Mouse (Mus musculus): ENCODE measurements around the gene Fam49a.

Fam49a gene

DNA sequence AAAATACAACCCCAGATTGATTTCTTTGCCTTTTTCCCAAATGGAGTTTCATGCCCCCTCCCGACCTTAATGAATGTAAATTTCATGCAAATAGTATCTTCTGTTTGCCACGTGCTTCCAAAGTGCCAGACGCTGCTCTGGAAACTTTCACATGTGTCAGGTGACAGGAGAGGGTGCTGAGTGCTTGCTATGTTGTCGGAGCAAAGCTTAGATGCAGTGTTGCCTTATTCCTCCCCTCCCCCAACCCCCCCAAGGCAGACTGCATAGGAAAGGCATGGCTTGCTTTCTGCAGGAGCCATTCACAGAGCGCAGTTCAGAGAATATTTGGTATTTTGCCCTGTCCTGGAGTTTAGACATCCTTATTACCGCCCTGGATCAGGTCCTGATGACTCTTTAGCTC is 12.2 kb downstream of the Fam49a start:
- DNase-seq = peak; percentile 38

- no peak for DNase-seq
Observed at GRCm38 (mm10) chr12:12275124-12275779, 13.3 kb downstream of the Fam49a start.

GRCm38 (mm10) chr12:12277741-12278463 is 16.0 kb downstream of the Fam49a start:
- no peak for DNase-seq

GRCm38 (mm10) chr12:12278464-12278872 is 16.5 kb downstream of the Fam49a start:
- DNase-seq = no peak

- DNase-seq = no peak
Observed at GRCm38 (mm10) chr12:12283702-12284288, 21.9 kb downstream of the Fam49a start.

- no peak for DNase-seq
Observed at GRCm38 (mm10) chr12:12284521-12284920, 22.6 kb downstream of the Fam49a start.

DNA sequence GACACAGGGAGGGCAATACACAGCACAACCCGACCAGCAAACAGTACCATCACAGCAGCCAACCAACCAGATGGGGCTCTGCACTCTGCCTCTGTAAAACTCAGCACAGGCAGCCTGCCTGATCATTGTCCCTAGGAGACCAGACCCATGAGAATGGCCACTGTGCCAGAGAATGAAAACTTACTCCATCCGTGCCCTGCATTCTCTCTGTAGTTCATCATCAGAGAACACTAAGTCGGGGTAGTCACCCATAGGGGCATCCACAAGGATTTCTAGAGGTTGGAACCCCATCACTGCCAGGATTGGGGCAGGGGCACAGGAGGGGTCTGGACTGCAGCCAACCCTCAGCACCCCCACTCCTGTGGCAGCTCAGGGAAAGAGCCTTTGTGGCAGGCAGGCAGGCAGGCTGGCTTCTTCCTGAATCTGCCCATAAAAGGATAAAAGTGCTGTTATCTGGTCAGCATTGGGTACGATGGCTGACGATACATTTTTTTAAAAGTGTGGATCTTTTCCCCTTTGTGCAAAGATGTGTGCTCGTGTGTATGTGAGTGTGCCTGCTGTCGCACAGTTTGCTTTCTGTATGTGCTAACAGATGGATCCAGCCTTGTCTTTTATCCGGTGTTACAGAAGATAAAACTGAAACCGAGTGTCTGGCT is 25.3 kb downstream of the Fam49a start:
- no peak for DNase-seq

- DNase-seq = no peak
Observed at GRCm38 (mm10) chr12:12287787-12288132, 25.8 kb downstream of the Fam49a start.

DNA sequence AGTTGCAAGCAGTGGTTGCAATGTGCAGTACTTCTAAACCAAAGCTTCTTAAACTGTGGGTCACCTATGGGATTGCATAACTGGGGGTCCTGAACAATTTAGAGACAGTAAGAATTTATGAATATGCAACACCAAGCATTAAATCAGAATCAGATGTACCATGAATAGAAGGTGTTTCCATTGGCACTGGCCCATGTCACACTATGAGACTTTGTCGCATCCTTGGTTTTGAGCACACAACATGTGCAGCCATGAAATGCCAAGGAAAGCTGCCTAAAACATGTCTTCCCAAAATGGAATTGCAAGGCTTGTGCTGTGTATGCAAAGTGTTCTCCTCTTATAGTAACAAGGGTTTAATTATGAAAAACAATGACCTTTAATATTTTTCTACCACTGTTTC is 26.6 kb downstream of the Fam49a start:
- no peak for DNase-seq

- DNase-seq = no peak
Observed at GRCm38 (mm10) chr12:12289636-12290035, 27.7 kb downstream of the Fam49a start.

DNA sequence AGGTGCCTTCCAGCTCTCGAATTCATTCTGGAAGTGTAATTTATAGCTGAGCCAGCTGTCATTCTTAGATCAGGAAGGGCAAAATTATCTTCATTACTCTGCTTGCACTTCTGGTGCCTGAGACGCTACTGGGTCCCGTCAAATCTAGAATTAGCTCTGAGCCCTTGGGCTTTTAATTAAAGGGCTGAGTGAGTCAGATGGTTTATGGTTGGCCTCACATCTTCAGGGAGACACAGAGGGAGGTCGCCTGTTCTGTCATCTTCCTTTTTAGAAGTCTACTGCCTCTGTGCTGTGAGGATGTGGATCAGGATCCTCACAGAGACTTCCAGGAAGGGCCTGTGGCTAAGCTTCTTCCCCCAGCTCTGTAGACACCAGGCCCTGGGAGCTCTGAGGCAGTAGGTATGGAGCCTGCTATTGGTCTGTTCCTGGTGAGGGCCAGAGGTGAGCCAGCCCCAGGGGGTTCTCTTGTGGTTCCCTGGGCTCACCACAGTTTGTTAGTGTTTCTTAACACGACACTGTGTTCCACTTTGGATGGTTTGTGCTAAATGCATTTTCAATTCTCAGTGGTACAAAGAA is 30.2 kb downstream of the Fam49a start:
- no peak for DNase-seq

DNA sequence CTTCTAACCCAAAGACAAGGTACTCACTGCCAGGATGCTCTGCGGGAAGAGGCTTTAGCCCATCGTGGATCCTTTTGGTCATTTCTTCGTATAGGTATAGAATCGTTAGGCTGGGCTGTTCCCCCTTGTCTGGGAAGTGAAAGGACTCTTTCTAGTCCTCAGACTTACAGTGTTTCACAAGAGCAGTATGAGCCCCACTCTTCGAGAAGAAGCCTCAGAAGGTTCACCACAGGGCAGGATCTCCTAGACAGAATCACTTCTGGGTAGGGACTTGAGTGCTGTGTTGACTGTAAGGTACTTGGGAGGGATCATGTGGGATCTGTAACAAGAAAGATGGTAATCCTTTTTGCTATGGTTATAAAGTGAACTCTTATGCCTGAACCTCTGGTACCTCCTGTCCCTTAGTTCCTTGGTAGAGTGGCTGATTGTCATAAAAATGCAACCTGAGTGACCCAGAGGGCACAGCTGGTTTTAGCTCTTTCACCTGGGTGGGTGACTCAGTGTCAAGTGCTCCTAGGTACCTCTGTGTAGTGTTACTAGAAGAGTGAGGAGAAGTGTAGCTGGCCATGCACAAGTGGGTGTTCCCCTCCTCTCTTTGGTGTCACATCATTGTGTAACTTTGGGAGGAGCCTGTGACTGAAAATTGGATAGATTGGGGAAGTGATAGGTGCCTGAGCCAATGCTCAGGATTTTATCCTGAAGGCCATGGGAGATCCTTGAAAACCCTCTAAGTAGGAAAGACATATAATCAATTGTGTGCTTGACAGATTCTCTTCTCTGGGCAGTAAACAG is 32.6 kb downstream of the Fam49a start:
- DNase-seq = no peak

DNA sequence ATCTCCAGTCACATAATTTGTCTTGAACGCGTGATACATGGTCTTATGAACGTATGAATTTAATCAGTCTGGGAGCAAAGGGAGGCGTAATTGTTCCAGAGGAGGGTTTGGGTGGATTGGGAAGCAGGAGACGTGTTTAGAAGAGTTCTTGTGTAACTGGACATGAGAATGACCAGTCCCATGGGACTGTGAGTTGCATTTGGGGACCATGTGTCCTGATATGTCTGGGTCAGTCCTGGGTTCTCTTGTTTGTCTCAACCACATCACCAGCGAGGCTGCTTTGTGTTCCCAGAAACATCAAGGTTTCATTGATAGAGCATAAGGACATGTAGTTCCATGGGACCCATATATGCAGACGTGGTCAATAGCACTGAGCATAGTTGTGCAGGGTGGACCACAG is 36.5 kb downstream of the Fam49a start:
- no peak for DNase-seq

DNA sequence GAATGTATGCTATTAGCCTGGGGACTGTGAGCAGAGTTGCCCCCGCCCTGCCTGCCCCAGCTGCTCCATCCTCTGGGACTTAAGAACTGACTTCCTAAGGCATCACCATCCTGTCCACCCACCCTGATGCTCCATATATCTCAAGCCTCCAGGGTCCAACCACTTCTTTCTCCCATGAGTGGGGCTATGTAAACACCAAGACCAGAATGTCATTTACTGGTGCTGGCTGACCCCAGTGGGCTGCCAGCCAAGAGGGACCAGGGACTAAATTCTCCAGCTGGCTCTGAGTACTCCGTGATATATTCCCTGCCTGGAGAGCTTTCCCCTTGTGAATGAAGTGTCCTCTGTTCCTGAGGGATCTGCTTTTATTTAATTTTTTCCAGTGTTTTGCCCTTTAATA is 37.4 kb downstream of the Fam49a start:
- DNase-seq = no peak

DNA sequence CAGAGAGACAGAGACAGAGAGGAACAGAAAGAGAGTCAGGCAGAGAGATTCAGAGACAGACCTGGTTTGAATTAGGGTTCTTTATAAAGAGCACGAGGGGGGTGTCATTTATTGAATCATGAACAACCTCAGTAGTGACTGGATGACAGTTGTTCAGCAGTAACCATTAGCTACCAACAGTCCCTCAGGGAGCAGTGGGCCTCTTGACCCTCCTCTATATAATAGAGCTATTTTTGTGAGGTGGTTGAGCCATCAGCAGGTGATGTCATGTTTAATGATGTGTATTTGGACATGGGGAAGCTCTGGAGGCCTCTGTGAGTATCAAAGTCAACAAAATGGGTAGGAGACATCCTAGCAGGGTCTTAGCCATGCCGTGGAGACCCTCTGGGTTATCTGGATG is 39.2 kb downstream of the Fam49a start:
- no peak for DNase-seq

- no peak for DNase-seq
Observed at GRCm38 (mm10) chr12:12301815-12302214, 39.9 kb downstream of the Fam49a start.

- DNase-seq = no peak
Observed at GRCm38 (mm10) chr12:12306214-12306613, 44.3 kb downstream of the Fam49a start.

- DNase-seq = no peak
Observed at GRCm38 (mm10) chr12:12306814-12307213, 44.9 kb downstream of the Fam49a start.

GRCm38 (mm10) chr12:12307245-12307644 is 45.3 kb downstream of the Fam49a start:
- DNase-seq = no peak

- no peak for DNase-seq
Observed at GRCm38 (mm10) chr12:12313437-12313836, 51.5 kb downstream of the Fam49a start.

- DNase-seq = no peak
Observed at GRCm38 (mm10) chr12:12313919-12314318, 52.0 kb downstream of the Fam49a start.

DNA sequence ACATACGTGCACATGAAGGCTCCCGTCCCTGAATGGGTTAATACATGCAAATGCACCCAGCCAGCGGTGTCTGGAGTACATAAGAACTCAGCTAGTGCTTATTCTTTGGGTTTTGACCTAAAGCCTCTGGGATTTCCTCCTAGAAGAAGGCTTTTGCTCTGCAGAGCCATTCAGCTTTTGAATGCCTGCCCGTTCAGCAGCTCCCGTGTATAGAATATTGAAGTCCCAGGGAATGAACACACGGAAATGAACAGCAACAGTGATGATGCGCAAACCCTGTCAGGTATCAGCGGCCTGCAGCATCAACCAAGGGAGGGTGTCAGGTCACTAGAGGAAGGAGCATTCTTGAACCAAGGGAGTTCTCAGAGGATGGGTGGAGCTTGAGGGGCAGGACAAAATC is 52.4 kb downstream of the Fam49a start:
- no peak for DNase-seq

DNA sequence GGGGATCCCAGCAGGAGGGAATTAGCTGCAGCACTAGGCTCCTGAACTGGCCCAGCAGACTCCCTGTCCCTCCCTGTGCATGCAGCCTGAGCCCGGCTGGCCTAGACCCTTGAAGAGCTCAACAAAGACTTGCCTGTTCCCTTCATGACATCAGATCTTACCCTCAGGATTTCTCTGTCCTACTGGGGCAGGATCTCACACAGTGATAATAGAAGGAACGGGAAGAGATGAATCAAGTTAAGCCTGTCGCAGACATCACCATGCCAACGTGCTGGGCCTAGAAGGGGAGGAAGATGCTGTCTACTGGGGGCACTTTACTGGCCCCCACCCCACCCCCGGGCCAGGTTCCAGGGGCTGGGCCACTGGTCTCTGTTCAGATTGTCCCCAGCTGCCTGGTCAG is 53.1 kb downstream of the Fam49a start:
- peak; percentile 60 for DNase-seq

Data from embryo, embryonic 11 days (tissue).